Mouse (Mus musculus): ENCODE measurements around the gene Mrpl53.

Mrpl53 gene

DNA sequence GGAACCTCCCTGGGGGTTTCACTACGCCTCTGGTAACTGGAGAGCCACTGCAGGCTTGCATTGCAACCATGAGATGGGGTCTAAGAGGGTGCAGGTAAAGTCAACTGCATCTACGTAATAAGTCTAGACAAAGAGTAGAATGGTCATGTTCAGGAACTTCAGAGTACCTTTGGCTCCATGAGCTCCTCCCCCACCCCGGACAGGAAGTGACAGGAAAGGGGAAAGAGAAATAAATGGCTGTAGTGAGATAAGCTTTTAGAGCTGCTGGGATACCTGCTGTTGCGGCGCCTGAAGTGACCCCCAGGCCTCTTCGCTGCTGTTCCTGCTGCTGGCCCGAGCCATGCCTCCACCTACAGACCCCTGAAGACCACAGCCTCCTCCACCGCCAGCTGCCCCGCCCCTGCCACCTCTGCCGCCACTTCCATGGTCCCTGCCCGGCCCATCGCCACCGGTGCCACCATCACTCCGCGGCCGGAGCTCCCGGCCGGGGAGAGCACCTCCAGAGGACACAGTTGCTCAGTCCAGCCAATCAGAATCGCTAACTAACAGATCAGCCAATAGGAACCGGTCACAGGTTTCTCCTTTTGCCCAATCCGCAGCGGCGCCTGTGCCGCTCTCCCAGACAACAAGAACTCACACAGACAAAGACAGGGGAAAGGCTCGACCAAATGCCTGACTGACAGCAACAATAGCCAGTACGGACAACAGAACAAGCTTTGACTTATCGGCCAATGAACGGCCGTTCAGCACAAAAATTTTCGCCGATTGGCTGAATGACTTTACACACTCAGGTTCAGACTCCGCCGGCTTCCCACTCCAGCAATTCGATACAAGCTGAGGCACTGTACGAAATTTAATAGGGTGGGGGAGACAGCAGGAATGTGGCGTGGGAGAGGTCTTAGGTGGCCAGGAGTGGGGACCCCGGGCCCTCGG, 12.4 kb downstream of the Mrpl53 start, which contains the start of gene Wbp1:
Gene Wbp1, minus strand, starts transcription at position 630 of the 933 bp plus-strand sequence.
- in situ Hi-C loops (cut with MboI, MseI): no loop called here

DNA sequence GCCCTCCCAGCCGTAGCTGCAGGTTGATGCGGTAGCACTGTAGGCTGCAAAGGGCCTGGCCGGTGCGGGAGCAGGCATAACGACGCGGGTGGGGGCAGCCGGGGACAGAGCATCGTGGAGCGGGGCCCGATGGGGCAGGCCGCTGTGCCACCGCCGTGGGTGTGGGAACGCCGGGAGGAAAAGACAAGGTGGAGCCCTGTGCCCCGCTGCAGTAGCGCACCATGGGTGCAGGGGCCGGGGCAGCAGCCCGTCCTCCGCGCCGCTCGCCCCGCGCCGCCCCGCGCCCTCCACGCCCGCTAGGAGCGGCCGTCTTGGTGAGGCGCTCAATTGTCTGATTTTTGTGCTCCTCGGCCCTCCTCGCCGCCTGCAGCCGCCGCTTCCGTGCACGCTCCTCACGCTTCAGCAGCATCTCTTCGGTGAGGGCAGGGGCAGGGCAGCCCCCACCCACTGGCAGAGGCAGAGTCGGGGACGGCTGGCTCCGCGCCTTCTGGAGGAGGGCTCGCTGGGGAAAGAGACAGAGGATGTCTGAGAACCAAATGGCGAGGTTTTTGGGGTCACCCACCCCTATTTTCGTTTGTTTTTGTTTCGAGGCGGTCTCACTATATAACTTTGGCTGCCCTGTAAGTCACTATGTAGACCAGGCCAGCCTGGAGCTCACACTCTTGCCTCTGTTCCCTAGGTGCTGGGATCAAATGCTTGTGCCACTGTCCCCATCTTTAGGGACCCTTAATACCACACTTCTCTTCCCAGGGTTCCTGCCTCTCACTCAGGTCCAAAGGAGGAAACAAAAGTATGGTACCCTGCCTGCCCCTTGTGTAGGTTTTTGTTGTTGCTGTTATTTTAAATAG, 13.2 kb downstream of the Mrpl53 start:
- in situ Hi-C loops (cut with MboI, MseI): no loop called here

DNA sequence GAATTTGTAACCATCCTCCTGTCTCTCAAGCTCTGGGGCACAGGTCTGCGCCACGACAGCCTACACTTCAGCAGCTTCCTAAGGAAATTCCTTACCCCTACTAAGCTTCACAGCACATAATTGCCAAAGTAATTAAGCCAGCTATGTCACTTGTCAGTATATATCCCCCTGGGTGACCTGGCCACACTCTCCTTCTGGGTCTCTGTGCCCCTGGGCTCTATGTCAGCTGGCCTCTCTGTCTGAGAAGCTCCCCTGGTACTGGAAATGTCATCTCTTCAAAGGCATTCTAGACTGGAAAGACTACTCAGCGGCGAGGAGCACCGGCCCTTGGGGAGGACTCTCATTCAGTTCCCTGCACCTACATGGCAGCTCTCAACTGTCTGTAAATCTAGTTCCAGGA, 14.1 kb downstream of the Mrpl53 start:
- in situ Hi-C loops (cut with MboI, MseI): no loop called here

DNA sequence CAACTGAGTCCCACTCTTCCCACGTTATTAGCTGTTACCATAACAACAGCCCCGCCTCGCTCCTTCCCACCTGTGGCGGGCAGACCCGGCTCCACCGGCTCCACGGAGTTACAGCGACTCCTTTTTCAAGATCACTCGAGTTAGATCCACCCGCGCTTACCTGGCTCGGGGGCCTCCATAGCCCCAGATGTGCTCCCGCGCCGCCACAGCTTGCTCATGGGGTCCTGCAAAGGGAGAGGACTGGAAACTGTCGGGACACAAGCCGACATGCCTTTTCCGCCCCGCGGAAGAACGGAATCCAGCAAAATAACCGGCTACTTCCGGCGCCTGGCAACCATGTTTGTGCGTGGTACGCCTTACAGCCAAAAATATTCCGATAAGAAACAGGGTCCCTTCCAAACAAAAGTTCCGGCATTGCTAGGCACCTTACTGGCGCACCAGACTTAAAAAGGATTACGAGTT, 16.0 kb downstream of the Mrpl53 start:
- in situ Hi-C loops (cut with MboI, MseI): no loop called here

DNA sequence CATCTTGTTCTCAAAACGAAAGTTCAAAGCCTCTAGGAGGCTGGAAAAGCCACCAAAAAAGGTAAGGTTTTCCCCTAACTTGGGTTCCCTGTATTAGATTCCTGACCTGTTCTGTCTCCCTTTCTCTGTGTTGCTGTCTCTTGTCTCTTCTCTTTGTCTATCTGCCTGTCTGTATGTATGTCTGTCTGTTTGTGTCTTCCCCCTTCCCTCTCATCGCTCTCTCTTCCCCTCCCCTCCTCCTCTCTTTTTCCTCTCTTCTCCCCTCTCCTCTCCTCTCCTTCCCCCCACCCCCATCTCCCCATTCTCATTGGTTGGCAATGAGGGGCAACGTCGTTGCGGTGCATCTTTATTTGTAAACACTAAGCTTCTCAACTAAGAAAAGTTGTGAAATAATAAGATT, 16.5 kb downstream of the Mrpl53 start, which contains the start of gene Ino80b:
Gene Ino80b, minus strand, starts transcription at position 101 of the 400 bp plus-strand sequence.
- in situ Hi-C loops (cut with MboI, MseI): no loop called here

DNA sequence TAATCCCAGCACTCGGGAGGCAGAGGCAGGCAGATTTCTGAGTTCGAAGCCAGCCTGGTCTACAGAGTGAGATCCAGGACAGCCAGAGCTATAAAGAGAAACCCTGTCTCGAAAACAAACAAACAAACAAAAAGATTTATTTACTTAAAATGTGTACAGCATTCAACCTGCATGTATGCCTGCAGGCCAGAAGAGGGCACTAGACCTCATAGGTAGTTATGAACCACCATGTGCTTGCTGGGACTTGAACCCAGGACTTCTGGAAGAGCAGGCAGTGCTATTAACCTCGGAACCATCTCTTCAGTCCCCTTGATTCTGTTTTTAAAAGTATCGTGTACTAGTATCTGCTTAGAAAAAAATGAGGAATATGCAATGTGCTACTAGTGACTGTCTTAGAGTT, 18.6 kb downstream of the Mrpl53 start:
- in situ Hi-C loops (cut with MboI, MseI): no loop called here

DNA sequence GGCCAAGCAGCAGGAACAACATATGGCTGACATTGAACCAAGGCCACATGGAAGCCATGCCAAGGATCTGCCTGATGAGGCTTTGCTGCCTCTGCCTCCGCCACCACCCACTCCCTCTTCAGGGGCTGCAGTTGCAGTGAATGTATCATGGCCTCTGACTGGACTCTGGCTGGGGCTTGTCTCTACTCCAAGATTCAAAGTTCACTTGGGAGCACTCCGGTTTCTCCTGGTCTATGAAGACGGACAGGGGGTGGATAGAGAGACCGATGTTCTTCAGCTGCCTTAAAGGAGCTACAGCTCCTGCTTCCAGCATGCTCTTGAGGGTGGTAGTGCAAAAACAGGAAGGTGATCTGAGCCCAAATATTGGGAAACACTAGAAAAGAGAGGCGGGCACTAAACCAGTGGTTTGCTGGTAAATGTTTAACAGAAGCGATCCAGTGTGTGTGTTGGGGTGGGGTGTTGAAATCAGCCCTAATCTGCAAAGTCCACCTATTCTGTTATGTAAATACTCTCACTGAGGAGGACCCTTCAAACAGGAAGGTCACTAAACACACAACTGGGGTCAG, 22.7 kb downstream of the Mrpl53 start:
- in situ Hi-C loops (cut with MboI, MseI): no loop called here

DNA sequence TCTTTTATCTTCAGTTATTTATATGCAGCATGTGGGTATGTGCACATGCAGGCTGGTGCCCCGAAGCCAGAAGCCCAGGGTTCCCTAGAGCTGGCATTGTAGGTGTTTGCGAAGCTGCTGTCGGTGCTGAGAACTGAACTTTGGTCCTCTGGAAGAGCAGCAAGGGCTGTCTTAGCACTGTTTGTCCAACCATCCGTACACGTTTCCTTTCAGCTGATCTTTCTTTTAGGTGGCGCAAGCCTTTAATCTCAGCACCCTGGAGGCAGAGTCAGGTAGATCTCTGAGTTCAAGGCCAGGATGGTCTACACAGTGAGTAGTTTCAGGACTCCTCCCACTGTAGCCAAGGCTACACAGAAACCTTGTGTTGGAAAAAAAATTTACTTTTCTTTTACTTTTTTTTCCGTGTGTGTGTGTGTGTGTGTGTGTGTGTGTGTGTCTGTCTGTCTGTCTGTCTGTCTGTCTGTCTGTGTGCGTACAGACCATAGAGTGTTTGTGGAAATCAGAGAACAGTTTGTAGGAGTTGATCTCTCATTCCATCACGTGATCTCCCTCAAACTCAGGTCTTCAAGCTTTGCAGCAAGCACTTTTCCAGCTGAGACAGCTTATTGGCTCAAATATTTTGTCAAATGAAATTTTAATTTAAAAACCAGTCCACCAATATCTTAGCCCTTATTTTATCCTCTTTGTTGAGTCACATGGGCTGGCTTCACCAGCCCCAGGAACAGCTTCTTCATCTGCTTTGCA, 23.5 kb downstream of the Mrpl53 start:
- in situ Hi-C loops (cut with MboI, MseI): no loop called here

DNA sequence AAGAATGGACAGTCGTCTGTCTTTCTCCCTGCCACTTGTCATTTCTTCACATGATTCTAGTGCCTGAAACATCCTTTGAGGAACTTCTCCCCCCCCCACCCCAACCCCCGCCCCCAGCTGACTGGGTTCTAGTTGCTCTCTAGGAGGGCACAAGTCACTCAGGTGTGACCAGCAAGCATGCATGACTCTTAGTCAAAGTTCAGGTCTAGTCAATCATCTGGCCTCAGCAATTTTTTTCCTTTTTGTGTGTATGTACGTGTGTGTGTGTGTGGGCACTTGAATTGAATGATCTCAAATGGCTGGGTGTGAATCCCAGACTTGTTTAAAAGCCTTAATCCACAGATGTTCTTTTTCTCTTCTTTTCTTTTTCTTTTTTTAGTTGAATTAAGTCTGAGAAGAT, 25.4 kb downstream of the Mrpl53 start:
- in situ Hi-C loops (cut with MboI, MseI): no loop called here

DNA sequence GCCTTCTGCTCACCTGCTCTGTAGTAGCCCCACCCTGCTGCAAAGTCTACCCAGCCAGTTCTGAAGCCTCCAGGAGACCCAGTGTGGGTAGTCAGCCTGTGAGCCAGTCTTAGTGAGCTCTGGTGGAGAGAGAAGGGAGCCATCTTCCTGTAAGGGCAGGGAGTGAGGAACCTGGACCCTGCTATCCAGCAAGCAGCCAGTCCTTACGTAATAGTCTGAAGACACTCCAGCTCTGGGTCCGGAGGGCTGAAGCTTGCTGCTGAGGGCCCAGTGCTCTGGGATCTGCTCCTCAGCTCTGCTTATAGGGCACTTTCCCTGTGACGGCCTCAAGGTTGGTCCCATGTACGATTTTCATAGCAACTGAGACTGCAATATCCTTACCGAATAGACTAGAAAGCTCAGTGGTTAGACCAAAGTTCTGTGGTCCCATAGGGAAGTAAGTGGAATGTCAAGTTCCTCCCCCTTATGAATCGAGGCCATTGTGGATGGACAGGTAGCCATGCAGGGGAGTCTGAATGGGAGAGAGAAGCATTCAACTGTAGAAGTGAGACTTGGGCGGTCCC, 26.2 kb downstream of the Mrpl53 start, which contains the start of gene Rtkn:
Gene Rtkn, plus strand, starts transcription at position 513 of the 563 bp plus-strand sequence.
- in situ Hi-C loops (cut with MboI, MseI): no loop called here

DNA sequence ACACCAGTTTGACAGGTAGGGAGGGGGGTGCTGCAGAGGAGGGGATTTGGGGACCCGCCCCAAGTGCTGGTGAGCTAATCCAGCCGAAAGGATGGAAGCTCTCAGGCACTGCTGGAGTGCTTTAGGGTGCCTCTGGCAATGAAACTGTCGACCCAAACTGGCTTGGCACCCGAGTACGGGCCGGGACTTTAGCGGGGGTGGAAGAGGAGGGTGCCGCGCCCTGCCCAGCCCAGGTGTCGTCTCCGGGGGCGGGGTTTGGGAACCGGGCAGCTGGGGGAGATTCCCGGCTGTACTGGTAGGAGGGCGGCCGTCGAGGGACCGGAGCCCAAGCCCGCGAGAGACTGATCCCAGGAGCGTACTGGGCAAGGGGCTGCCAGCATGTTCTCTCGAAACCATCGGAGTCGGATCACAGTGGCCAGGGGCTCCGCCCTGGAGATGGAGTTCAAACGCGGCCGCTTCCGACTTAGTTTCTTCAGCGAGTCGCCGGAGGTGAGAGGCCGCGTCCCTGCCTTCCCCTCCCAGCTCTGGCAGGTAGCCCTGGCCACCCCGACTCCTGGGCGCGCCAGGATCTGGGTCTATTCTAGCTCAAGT, 26.8 kb downstream of the Mrpl53 start:
- in situ Hi-C loops (cut with MboI, MseI): no loop called here

DNA sequence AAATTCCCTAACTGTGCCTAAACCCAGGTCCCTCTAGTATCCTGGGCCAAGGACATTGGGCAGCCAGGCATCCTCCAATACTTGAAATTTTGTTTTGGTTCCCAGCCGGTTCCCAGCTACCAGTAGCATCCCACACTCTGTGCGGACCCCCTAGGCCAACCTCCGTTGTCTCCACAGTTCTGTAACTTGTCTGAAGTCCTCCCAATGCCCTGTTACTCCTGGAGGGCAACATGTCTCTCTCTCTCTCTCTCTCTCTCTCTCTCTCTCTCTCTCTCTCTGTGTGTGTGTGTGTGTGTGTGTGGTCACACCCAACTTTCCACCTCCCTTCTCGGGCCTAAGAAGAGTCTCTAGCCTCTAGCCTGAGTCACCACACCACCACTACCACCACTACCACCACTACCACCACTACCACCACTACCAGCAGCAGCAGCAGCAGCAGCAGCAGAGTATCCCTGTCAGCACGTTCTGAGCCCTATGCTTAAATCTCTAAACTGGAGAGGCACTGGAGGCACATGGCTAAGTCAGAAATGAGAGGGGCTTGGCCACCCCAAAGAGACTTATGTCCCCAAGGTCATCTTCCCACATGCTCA, 27.5 kb downstream of the Mrpl53 start:
- in situ Hi-C loops (cut with MboI, MseI): no loop called here

DNA sequence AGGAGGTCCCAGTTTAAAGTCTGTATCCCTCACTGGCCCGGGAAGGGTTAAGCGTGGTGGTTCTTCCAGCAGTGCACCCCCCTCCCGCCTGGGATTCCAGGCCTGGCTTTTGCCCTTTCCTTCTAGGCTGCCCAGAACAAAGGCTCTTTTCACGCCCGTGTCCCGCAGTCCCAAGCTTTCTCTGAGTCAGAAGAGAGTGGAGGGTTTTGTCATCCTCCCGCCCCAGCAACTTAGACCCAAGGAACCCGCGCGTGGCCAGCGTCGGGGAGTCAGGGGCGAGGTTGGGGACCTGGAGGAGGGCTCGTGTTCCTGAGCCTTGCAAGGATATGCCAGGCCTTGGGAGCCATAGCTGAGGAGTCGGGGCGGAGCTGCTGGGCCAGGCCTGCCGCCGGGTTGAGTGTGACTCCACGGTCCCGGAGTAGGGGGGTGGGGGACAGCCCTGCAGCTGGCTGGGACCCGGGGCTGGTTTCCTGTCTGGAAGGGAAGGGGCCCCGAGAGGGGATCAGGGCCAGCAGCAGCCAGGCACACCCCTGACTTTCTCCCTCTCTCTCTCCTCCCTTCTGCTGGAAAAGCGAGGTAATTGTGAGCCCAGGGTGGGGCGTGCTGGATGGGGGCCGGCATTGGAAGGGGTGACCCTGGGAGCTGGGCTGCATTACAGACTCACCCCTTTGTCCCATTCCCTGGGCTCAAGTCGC, 28.2 kb downstream of the Mrpl53 start:
- in situ Hi-C loops (cut with MboI, MseI): no loop called here

DNA sequence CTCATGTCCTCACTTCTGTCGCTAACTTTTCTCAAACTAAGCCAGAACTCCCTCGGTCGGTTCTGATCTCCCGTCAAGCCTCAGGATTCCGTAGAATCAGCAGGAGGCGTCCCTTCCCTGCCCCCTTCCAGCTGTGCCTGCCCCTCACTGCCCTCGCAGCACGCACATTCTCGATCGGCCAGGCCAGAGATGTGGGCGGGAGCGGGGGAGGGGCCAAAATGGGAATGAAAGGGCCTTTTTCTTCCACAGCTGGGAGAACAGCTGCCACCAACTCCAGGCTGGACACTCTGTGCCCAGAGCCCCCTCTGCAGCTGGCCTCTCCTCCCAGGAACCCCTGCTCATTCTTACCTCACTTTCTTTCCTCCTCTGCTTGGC, 28.7 kb downstream of the Mrpl53 start:
- in situ Hi-C loops (cut with MboI, MseI): no loop called here

DNA sequence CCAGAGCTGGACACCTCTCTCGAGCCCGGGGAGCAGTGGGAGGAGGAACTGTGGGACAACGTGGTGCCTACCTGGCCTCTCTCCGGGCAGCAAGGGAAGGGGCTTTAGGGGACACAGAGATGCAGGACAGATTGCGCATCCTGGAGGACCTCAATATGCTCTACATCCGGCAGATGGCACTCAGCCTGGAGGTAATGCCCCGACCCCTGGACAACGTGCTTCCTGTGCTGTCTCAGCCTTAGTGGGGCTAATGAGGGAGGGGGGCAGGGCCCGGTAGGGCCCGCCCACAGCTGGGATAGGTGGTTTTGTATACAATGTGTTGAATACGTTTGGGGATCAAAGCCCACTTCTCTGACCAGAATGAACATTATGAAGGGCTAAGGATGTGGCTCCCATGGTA, 29.2 kb downstream of the Mrpl53 start:
- in situ Hi-C loops (cut with MboI, MseI): no loop called here

DNA sequence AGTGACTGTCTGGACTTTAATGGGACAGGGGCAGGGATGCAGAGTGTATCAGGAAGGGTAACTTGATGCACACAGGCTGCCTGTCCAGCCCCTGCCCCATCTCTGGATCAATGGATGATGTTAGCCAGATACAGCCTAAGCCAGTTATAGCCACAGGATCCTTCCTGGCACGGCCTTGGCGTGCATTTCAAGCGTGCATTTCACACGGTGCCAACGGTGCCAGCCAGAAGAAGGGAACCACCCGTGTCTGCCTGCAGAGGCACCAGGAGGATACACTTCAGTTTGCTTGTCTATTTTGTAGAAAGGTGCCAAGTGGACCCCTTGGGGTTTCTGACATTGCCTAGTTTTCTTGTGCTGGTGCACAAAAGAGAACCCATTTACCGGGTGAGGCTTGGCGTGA, 31.2 kb downstream of the Mrpl53 start:
- in situ Hi-C loops (cut with MboI, MseI): no loop called here

DNA sequence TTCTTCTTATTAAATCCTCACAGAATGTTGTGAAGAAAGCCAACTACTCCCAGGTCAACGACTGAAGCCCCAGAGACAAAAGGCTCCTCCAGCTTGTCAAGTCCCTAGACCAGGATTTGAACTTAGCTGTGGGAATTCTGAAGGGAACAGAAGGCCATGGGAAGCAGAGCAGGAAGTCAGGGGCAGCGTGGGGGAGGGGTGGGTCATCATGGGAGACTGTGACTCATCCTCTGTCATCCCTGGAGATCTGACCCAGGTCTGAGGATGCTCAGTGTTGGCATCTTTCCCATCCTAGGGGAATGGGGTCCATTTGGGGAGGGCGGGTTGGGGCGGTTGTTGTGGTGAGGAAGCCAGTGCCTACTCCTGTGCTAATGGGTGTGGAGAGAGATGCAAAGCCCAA, 32.8 kb downstream of the Mrpl53 start:
- in situ Hi-C loops (cut with MboI, MseI): no loop called here

DNA sequence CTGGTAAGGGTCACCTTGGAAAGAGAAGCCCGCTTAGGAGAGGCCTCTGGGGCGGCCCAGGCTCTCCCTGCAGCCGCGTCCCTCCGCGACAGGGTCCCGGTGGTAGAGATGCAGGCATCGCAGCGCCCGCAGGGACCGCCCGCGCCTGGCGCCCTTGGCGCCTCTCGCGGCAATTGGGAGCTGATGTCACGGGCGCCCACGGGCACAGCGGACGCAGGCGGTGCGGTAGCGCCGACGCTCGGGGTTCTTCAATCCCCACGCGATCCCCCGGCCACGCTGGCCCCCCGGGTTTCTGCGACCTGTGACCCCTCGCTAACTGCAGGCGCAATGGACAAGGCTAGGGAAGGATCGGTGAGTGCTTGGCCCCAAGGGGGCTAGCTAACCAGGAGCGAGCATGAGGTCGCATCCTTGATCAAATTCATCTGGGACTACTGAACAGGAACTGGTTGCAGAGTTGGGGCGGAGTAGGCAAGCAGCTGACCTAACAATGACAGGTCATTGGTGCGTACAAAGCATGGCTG, 33.4 kb downstream of the Mrpl53 start:
- in situ Hi-C loops (cut with MboI, MseI): no loop called here

DNA sequence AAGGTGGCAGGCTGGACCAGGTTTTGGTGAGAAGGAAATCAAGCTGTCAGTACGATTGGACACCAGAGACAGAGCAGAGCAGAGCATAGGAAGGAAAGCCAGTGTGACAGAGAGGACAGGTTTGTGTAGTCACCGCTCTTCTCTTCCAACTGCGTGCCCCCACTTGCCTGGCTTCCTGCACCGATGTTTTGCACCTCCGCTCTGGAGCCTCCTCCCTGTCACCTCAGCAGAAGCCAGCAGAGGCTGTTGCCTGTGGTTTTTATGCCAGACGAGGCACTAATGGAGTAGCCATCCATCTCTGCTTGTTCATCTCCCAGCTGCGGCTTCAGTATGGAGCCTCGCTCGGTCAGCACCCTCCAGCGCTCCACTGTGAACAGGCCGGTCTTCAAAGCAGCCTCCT, 34.0 kb downstream of the Mrpl53 start:
- in situ Hi-C loops (cut with MboI, MseI): no loop called here
